Mouse (Mus musculus): ENCODE results near the gene Psmb8.
A peak's percentile ranks its signal among the peaks of the same experiment; 100 is the strongest.

Psmb8 gene

DNA sequence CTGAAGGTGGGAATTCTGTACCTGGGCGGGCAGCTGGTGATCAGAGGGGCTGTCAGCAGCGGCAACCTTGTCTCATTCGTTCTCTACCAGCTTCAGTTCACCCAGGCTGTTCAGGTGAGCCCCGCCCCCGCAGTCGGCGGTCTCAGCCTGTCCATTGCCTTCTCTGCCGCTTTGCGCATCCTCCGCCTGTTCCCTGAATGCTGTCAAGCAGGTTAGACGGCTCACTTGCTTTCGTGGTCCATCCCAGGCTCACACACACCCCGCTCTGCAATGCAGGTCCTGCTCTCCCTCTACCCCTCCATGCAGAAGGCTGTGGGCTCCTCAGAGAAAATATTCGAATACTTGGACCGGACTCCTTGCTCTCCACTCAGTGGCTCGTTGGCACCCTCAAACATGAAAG, 4.7 kb upstream of the Psmb8 start:
- DNase-seq (ENCODE audit: low spot score in 2 of 2) = no peak

GRCm38 (mm10) chr17:34193468-34193867, 4.1 kb upstream of the Psmb8 start:
- DNase-seq (ENCODE audit: low spot score in 2 of 2) = no peak

DNA sequence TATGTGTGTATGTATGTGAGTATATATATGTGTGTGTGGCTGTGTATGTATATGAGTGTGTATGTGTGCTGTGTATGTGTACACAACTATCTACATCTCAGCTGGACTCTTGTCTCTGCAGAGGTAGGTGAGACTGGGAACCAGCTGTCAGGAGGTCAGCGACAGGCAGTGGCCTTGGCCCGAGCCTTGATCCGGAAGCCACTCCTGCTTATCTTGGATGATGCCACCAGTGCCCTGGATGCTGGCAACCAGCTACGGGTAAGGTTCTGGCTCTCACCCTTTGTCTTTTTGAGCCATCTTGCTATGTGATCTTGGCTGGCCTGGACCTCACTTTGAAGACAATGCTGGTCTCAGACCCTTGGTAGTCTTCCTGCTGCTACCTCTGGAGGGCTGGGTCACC, 2.8 kb upstream of the Psmb8 start:
- DNase-seq (ENCODE audit: low spot score in 2 of 2) = no peak

DNA sequence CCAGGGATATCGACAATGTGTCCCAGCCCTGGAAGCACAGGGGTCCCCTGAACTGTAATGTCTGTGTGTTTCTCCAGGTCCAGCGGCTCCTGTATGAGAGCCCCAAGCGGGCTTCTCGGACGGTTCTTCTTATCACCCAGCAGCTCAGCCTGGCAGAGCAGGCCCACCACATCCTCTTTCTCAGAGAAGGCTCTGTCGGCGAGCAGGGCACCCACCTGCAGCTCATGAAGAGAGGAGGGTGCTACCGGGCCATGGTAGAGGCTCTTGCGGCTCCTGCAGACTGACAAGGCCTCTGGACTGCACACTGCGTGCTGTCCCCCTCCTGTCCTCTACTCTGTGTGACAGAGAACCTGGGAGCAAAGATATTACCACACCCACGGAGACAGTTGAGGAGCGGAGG, 1.0 kb upstream of the Psmb8 start:
- peak in 1 of 2 experiments; percentile 75 for DNase-seq (ENCODE audit: low spot score in 2 of 2)

GRCm38 (mm10) chr17:34197904-34198520, 491 bp downstream of the Psmb8 start:
- peak; percentile 54 to 79 for DNase-seq (ENCODE audit: low spot score in 2 of 2)

GRCm38 (mm10) chr17:34198521-34198912, 996 bp downstream of the Psmb8 start:
- no peak for DNase-seq (ENCODE audit: low spot score in 2 of 2)

DNA sequence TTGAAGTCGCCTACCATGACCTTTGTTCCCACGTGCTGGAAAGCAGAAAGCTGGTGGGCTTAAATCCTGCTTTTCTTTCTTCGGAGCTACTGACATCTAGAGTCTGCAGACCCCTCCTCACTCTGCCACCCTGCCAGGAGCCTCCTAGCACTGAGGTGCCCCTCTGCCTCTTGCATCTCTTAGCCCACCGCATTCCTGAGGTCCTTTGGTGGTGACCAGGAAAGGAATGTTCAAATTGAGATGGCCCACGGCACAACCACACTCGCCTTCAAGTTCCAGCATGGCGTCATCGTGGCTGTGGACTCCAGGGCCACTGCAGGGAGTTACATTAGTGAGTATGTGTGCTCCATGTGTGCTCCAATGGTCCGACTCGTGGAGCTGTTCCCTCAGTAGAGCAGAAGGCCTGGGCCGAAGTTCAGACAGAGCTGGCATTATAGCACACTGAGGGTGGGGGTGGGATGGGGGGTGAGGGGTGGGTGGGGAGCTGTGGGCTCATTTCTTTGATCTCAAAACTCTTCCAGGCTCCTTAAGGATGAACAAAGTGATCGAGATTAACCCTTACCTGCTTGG, 1.6 kb downstream of the Psmb8 start:
- no peak for DNase-seq (ENCODE audit: low spot score in 2 of 2)

DNA sequence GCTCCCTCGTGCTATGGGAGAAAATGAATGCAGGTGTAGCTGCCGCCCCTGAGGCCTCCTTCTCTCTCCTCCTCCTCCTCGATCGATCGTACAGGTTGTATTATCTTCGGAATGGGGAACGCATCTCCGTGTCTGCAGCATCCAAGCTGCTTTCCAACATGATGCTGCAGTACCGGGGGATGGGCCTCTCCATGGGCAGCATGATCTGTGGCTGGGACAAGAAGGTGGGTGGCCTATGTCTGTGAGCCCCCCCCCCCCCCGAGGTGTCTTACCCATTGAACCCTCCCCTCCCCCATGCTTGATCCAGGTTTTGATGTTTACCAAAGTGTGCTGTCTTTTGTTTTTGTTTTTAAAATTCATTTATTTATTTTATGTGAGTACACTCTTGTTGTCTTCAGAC, 2.5 kb downstream of the Psmb8 start:
- no peak for DNase-seq (ENCODE audit: low spot score in 2 of 2)

DNA sequence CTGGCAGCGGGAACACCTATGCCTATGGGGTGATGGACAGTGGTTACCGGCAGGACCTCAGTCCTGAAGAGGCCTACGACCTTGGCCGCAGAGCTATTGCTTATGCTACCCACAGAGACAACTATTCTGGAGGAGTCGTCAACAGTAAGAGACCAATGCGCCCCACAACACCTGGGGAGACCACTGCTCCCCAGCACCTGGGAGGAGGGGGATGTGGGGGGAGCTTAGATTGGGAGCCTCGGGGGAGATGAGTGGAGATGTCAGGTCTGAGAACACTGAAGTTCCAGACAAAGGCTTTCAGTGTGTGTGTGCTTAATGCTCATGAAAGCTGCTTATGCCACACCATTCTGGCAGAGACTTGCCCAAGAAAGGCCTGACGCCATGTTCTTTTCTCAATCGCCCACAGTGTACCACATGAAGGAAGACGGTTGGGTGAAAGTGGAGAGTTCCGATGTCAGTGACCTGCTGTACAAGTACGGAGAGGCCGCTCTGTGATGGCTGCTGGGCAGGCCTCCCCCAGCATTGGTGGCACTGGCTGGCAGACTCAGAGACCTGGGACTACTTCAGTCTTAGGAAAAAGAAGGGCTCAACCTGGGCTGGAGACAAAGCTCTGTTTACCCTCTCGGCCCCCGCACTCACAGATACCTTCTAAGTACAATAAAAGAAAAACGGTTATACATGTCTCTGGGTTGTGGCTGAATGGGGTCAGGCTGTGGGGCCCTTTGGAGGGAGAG, 3.4 kb downstream of the Psmb8 start:
- no peak for DNase-seq (ENCODE audit: low spot score in 2 of 2)

- DNase-seq (ENCODE audit: low spot score in 2 of 2) = no peak
These were observed 4.1 kb downstream of the Psmb8 start for GRCm38 (mm10) chr17:34201506-34202055.

DNA sequence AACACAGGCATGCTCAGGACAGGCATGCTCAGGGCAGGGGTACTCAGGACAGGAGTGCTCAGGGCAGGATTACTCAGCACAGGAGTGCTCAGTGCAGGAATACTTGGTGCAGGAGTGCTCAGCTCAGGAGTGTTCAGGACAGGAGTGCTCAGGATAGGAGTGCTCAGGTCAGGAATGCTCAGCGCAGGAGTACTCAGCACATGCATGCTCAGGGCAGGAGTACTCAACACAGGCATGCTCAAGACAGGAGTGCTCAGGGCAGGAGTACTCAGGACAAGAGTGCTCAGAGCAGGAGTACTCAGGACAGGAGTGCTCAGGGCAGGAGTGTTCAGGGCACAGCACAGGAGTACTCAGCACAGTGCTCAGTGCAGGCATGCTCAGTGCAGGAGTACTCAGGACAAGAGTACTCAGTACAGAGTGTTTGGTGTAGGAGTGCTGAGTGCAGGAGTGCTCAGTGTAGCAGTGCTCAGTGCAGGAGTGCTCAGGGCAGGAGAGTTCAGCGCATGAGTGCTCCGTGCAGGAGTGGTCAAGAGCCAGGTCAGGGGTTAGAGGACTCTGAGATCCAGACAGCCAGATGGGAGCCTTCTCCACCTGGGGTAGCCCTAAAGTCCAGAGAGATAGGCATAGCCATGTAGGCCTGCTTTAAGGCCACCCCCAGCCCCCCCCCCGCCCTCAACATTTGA, 5.4 kb downstream of the Psmb8 start:
- peak in 1 of 2 experiments; percentile 13 for DNase-seq (ENCODE audit: low spot score in 2 of 2)

DNA sequence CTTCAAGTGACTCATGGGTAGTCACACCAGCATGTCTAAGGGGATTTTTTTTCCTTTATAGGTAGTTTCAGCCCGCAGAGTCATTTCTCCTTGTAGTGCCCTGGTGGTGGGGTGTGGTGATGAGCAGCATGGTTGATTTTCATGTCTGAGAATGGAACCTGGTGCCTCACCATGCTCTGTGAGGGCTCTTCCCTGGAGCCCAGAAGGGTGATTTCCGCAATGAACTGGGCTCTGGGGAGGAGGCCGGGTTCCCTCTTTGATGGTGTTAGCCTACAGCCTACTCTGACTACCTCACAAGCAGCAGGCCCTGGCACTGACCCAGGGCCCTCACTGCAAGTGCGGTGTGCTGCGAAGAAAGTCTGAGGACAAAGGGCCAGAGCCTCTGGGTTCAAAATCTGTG, 5.9 kb downstream of the Psmb8 start, which contains the start of gene Tap2:
TSS of gene Tap2 (plus strand) at position 84 of the 400 bp plus-strand sequence.
- peak in 1 of 2 experiments; percentile 24 for DNase-seq (ENCODE audit: low spot score in 2 of 2)

- peak; percentile 90 to 93 for DNase-seq (ENCODE audit: low spot score in 2 of 2)
These were observed 6.9 kb downstream of the Psmb8 start for GRCm38 (mm10) chr17:34204303-34205010.

GRCm38 (mm10) chr17:34205021-34205745, 7.7 kb downstream of the Psmb8 start:
- peak; percentile 55 to 58 for DNase-seq (ENCODE audit: low spot score in 2 of 2)

DNA sequence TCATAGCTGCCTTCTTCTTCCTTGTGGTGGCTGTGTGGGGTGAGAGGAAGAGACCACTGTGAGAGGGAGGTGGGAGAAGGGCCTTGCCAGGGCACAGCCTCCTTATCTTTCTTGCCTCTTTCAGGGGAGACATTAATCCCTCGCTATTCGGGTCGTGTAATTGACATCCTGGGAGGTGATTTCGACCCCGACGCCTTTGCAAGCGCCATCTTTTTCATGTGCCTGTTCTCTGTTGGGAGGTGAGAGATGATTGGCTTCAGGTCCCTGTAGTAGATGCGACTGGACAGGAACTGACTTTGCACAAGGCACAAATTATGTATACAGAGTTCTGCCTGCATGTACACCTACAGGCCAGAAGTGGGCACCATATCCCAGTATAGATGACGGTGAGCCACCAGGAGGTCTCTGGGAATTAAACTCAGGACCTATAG, 8.2 kb downstream of the Psmb8 start:
- peak in 1 of 2 experiments; percentile 66 for DNase-seq (ENCODE audit: low spot score in 2 of 2)

- peak in 1 of 2 experiments; percentile 10 for DNase-seq (ENCODE audit: low spot score in 2 of 2)
These were observed 9.2 kb downstream of the Psmb8 start for GRCm38 (mm10) chr17:34206731-34207130.

GRCm38 (mm10) chr17:34207456-34207855, 9.9 kb downstream of the Psmb8 start:
- peak in 1 of 2 experiments; percentile 32 for DNase-seq (ENCODE audit: low spot score in 2 of 2)

DNA sequence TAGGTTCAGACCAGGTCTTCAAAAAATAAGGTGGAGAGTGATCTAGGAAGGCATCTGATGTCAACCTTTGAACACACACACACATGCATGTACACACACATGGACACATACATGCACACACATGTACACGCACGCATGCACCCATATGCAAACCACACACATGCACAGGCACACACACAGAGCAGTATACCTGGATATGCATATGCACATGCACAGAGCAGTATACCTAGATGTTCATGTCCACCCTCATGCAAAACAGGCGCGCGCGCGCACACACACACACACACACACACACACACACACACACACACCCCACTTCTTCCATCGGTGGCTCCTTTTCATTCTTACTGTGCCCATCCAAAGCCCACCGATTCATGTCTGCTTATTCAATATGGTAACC, 10.3 kb downstream of the Psmb8 start:
- peak in 1 of 2 experiments; percentile 13 for DNase-seq (ENCODE audit: low spot score in 2 of 2)

DNA sequence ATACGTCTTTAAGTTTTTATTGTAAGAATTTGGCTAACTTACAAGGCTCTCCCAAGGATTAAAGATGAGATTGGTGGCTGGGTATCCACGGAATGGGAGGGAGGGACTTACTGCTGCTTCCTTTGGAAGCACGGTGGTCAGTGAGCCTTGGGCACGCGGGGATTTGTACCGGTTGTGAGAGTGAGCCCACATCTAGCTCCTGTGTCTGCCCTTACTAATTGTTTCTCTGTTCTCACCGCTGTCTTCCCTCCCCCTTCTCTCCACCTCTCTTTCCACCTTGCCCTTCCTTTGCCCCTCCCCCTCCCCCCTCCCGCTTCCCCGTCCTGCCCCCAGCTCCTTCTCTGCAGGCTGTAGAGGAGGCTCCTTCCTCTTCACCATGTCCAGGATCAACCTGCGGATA, 10.9 kb downstream of the Psmb8 start:
- DNase-seq (ENCODE audit: low spot score in 2 of 2) = peak in 1 of 2 experiments; percentile 9

DNA sequence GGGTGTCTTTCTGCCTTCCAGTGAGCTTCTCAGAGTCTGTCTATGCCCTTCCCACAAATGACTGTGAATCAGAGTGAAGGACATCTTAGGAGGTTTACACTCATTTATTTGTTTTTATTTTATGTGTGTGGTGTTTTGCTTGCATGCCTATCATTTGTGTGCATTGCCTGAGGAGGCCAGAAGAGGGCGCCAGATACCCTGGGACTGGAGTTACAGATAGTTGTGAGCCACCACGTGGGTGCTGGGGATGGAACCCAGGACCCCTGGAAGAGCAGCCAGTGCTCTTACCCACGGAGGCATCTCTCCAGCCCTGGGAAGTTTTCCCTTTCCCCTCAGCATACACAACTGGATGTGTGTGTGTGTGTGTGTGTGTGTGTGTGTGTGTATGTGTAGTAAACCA, 12.2 kb downstream of the Psmb8 start:
- DNase-seq (ENCODE audit: low spot score in 2 of 2) = peak in 1 of 2 experiments; percentile 60

DNA sequence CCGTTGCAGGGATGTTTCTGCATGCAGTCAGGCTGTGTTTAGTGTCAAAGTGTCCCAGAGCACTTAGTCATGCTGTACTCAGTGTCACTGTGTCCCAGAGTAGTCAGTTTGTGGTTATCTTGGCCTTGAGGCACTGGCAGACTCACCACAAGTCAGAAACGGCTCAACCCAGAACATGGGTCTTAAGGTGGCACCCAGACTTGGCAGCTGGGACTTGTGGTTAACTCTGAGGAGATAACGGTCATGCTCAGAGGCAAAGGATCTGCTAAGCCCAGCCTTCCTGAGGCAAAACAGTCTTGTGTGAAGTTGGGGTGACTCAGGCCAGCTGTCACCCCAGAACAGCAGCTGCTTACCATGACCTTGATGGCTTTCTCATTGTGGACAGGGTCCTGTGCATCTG, 13.1 kb downstream of the Psmb8 start:
- DNase-seq (ENCODE audit: low spot score in 2 of 2) = peak in 1 of 2 experiments; percentile 51
